Mouse (Mus musculus) olfactory bulb, adult 2 months (tissue): ENCODE results near the gene Adad1. TPM values are rescaled to one million over a fixed set of nuclear protein-coding genes. Genes with fewer than 3 reads are reported as not detected.

Source experiments
- H3K27ac ChIP-seq: fragments of 200-500 bp; 2 replicates; pipeline ENCODE4 v1.5.1; 2012; ENCODE audit warnings: low read depth, low read length; ENCODE audit not compliant: insufficient read depth
- H3K4me1 ChIP-seq: fragments of 200-500 bp; 2 replicates; pipeline ENCODE4 v1.6.1; 2012; ENCODE audit warnings: low read length; ENCODE audit not compliant: control insufficient read depth, insufficient read depth
- H3K4me3 ChIP-seq: fragments of 200-500 bp; 2 replicates; pipeline ENCODE4 v1.5.1; 2012; ENCODE audit warnings: mild to moderate bottlenecking, low read depth, low read length, moderate library complexity; ENCODE audit not compliant: insufficient read depth
- CTCF ChIP-seq: fragments of 200-500 bp; IDR thresholded peaks from 2 replicates; pipeline ENCODE4 v1.5.1; 2012; ENCODE audit warnings: low read depth, mild to moderate bottlenecking, low read length, moderate library complexity; ENCODE audit not compliant: insufficient read depth
- POLR2A ChIP-seq: fragments of 200-500 bp; IDR thresholded peaks from 2 replicates; pipeline ENCODE4 v1.6.1; 2012; ENCODE audit warnings: mild to moderate bottlenecking, low read depth, low read length, moderate library complexity; ENCODE audit not compliant: insufficient read depth
- WGBS: fragments of 180-500 bp; shearing (Covaris S2); methylation state at CpG from one replicate; pipeline ENCODE4 v1.1.7; 2018; 5-methylcytosine and 5-hydroxymethylcytosine counted together
- polyA plus RNA-seq: library from polyadenylated mRNA; stranded (reverse); fragments of >200 nt; gene quantifications from 2 replicates; pipeline ENCODE4 v1.2.4, GENCODE M21; 2012; ENCODE audit warnings: low replicate concordance; ENCODE audit not compliant: missing spikeins, insufficient read depth, insufficient read length

Adad1 gene
- polyA plus RNA-seq, 1 experiment, result not detected

DNA sequence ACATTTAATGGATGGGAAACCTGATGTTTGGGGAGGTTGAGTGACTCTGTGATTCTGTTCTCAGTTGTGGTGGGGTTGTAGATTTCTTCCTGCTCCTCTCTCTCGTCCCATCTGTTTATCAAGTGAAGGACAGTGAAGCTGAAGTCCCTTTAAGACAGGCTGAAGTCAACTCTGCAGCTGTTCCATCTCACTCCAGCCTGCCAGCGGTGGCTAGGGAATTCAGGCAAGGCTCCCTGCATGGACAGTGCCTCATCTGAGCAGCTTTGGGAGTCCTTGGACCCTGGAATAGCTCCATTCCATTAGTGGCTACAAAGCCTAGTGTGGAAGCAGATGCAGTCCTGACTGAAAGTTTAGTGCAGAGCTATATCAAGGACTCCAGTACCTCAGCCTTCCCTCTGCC, 65.7 kb downstream of the Adad1 start:
- no peak for TF ChIP-seq POLR2A
- no peak for TF ChIP-seq CTCF

DNA sequence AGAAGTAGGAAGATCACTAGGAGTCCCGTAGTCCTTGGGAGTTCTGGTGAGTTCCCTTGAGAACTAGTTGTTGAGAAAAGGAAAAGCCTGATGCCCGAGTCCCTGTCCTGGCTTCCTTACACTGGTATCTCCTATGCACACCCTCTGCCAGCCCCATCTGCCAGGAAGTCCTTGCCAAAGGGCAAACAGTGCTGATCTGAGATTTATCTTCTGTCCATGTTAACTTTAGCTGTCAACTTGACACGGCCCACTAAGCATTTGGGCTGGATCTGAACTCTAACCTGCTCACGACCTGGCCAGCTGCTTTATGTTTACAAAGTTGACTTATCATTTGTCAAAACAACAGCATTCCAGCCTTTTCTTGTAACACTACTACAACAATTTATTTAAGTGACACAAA, 73.9 kb downstream of the Adad1 start:
- no peak for TF ChIP-seq CTCF
- no peak for TF ChIP-seq POLR2A
- Histone ChIP-seq H3K4me3 (no peak overlapping the region), H3K4me1 (no peaks in the 10 kb centered on the region), H3K27ac (no peak overlapping the region)
- WGBS, result 85% methylated on average over 4 of the region's 4 CpGs

More for the DNA sequence above, 65.7 kb downstream of the Adad1 start:
- WGBS, result 81% methylated on average over 2 of the region's 2 CpGs
- H3K27ac ChIP-seq, result no peak overlapping the region
- H3K4me1 ChIP-seq, result no peaks in the 10 kb centered on the region; the same call in 1 of the 2 replicates
- H3K4me3 ChIP-seq, result no peak overlapping the region

DNA sequence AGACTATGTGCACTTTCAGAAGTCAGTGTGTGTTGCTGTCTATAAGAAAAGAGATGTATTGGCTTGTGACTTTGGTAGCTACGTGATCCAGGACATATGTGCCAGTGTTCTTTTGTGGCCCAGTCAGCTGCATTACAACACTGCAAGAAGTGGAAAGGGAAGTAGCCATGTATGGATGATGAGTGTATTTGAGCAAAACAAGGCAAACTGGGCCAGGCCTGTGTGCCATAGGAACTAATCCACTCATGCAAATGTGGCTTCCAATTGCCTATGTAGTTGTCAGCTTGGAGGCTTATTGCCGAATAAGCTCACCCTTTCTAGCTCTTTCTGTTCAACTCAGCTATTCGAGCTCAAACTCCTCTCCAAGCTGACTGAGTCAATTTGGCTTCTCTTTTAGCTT, 75.9 kb downstream of the Adad1 start:
- Histone ChIP-seq H3K27ac (no peak overlapping the region), H3K4me3 (no peak overlapping the region), H3K4me1 (no peaks in the 10 kb centered on the region)
- WGBS, result 76% methylated on average over 3 of the region's 3 CpGs
- TF ChIP-seq POLR2A (no peak), CTCF (no peak)

DNA sequence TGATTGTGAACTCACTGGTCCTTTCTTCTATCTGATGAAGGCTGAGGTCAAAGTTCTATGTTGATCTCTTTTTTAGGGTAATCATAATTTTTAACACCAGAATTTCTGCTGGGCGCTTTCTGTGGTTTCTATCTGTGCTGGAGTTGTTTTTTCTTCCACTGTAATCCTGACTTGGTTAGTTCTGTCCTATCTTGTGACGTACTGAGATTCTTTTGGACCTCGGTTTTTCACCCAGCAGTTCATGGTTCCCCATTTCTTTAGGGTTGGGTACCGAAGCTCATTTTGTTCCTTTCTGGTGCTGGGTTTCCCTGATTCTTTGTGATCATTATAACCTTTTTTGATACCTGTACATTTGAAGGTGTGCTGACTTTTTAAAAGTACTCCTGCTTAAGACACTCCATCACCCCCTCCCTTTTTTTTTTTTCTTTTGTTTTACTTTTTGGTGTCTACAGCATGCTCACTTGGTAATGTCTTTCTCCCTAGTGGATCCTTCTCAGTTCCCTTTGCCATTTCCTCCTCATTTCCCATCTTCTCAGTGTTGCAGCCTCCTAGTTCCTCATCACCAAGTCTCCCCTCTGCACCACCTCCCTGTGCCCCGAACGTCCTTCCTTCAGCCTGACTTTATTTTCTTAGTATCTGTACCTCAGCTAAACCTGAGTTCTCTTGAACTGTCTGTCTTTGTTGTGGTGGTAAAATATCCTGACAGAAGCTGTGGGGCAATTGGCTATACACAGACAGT, 77.0 kb downstream of the Adad1 start:
- 95% methylated on average over 6 of the region's 6 CpGs for WGBS
- Histone ChIP-seq H3K4me3 (no peak overlapping the region), H3K4me1 (no peaks in the 10 kb centered on the region), H3K27ac (no peak overlapping the region)
- TF ChIP-seq CTCF (no peak), POLR2A (no peak)

DNA sequence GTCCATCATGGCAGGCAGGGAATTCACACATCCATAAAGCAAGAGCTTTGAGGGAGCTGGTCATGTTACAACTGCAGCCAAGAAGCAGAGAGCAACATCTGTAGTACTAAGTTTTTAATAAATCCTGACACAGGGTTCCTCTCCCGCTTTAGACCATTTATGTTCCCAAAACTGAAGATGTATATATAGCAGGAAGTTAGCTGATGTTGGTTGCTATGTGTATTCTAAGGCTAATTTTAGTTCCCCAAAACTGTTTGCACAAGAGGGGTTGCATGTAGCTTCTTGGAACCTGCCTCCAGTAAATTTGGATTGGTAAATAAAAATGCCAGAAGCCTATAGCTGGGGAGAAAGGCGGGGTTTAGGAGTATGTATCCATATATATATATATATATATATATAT, 78.5 kb downstream of the Adad1 start:
- H3K27ac ChIP-seq, result no peak overlapping the region
- no peak overlapping the region for H3K4me3 ChIP-seq
- no peak for TF ChIP-seq CTCF
- no peak for TF ChIP-seq POLR2A
- 88% methylated on average over 2 of the region's 2 CpGs for WGBS
- no peaks in the 10 kb centered on the region; the same call in 1 of the 2 replicates for H3K4me1 ChIP-seq

DNA sequence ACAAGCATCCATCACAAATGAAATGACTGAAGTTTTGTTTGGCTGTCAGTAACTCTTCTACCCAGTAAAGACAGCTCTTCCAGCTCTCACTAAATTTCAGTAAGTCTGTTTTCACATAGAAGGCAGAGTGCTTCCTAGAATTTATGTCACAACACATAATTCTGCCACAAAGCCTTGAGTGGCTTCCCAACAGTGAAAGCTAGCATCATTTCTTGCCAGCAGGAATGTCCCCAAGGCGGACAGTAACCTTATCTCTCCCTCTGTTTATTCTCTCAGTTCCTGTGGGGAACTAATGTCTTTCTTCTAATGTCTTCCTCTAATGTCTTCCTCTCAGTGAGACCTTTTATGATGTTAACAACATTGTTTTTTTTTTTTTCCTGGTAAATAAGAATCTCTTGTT, 81.7 kb downstream of the Adad1 start:
- 79% methylated on average over 1 of the region's 1 CpGs for WGBS
- no peak overlapping the region for H3K27ac ChIP-seq
- TF ChIP-seq POLR2A (no peak), CTCF (no peak)
- no peaks in the 10 kb centered on the region; the same call in 1 of the 2 replicates for H3K4me1 ChIP-seq
- no peak overlapping the region for H3K4me3 ChIP-seq

DNA sequence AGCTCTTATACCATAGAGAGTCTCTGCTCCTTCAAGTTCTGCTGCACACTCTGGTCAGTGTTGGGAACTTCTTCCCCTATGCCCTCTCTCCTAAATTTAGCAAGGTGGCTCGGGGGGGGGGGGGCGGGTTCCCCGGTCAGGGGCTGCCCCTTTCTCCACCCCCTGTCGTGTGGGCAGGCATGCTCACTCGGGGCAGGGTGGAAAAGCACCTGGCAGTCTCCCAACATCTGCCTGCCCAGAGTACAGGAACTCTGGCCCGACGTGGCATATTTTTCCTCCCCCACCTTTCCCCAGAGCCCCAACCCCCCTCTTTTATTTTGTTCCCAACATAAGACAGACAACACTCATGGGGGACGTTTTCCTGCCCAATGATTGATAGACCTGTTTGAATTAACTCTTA, 83.1 kb downstream of the Adad1 start:
- TF ChIP-seq CTCF, result no peak
- TF ChIP-seq POLR2A, result no peak
- Histone ChIP-seq H3K4me3 (no peak overlapping the region), H3K27ac (no peak overlapping the region), H3K4me1 (no peaks in the 10 kb centered on the region; the same call in 1 of the 2 replicates)
- 10% methylated on average over 8 of the region's 8 CpGs for WGBS

DNA sequence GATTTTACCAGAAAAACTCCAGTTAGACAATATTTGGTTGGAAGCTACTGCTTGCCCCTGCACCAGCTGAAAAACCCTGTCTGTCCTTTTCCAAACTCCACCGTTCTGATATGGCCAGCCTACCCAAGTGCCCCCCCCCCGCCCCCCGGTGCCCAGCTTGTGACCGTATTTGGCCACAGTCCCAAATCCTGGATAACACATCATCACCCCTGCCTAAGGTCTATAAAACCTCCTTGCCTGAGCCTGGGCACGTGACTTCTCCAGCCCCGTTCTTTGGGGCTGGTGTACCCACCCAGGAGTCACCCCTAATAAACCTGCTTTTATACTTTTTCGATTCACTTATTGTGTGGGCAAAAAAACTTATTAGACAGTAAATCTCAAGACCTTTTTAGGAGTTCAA, 83.5 kb downstream of the Adad1 start:
- 50% methylated on average over 7 of the region's 7 CpGs for WGBS
- H3K27ac ChIP-seq, result no peak overlapping the region
- H3K4me3 ChIP-seq, result no peak overlapping the region
- H3K4me1 ChIP-seq, result no peaks in the 10 kb centered on the region; the same call in 1 of the 2 replicates
- TF ChIP-seq POLR2A (no peak), CTCF (no peak)

DNA sequence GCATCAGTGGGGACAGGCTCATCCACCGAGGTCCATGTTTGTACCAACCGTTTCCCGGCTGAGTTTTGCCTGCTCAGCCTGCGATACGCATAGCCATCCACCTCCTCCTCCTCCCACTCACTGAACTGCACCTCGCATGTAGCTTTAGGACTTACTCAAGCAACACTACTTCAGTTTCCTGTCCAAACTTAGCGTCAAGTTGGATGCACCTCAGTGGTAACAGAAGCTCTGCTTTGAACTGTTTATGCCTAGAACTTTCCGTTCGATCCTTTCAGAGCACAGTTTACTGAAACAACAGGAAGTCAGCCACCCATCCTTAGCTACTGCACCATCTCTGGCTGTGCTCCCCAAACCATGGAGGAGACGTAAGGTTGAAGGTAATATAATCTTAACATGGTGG, 88.9 kb downstream of the Adad1 start:
- TF ChIP-seq POLR2A, result no peak
- TF ChIP-seq CTCF, result no peak
- no peak overlapping the region for H3K4me3 ChIP-seq
- WGBS, result 93% methylated on average over 10 of the region's 10 CpGs
- H3K27ac ChIP-seq, result no peak overlapping the region
- H3K4me1 ChIP-seq, result no peaks in the 10 kb centered on the region
